Mouse (Mus musculus): ENCODE data around the gene Prkg1. TPM values are rescaled to one million over a fixed set of nuclear protein-coding genes. Genes with fewer than 3 reads are reported as not detected.
A peak's percentile ranks its signal among the peaks of the same experiment; 100 is the strongest.
"Not testable (repeated sequence)": the region's sequence is repeated elsewhere in the genome, so short reads cannot be mapped to it uniquely, and the experiment has no call there.

Prkg1 gene
- total RNA-seq, 2 experiments from 2014 or later = 15.6 to 16.9 TPM

DNA sequence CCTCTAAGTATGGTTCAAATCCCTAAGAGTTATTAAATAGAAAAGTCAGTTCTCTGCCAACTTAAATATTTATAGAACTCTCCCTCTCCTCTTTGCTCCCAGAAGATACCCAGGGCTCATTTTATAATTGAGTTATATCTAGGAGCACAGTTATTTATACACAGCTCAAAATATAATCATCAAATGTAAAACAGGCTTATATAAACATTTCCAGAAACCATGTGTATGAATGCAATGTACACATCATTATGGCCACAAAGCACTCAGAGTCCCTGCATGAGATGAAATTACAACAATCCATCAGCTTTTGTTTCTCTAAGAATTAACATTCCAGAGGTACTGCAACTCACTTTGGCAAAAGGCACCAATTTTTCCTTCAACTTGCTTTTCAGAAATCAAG is 504.3 kb downstream of the Prkg1 start:
- intact Hi-C loops (cut with DNase I) = no loop called here

DNA sequence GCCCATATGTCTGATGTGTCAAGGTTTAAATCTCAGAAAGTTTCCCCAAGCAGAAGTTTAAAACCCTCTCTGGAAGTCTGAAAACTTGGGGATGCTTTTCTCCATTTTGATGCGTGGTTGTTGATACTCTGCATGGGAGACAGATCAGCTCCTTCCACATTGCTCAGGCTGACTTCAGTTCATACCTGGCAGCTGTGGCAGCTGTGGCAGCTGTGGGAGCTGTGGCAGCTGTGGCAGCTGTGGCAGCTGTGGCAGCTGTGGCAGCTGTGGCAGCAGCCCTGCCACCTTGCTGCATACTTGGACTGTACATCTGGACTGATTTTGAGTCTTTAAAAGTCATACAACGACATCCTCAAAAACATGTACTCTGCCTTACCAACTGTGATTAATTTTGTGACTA is 509.1 kb downstream of the Prkg1 start:
- intact Hi-C loops (cut with DNase I) = no loop called here

More for the DNA sequence above, 504.3 kb downstream of the Prkg1 start:
- no peak for DNase-seq (ENCODE audit: extremely low spot score in 1 of 2, low spot score in 2 of 2)

DNA sequence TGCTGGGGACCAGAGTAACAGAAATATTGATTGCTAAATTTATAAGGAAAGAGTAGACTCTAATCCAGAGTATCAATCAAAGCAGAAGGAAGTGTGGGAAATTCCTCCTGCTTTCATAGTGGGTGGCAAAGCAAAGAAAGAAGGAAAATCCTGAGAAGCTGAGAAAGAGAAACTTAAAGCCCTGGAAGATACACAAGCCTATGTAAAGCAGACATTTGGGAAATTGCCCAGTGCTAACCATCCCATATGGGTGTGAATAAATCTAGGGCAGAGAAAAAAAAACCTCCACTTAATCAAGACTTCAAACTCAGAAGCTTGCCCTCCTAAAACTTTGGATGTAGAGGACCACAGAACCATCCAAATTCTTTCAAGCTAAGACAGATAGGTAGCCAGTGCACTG is 532.4 kb downstream of the Prkg1 start:
- DNase-seq (ENCODE audit: extremely low spot score in 1 of 2, low spot score in 2 of 2) = peak in 1 of 2 experiments; percentile 18
- intact Hi-C loops (cut with DNase I) = no loop called here

More for the DNA sequence above, 509.1 kb downstream of the Prkg1 start:
- no peak for DNase-seq (ENCODE audit: extremely low spot score in 1 of 2, low spot score in 2 of 2)

DNA sequence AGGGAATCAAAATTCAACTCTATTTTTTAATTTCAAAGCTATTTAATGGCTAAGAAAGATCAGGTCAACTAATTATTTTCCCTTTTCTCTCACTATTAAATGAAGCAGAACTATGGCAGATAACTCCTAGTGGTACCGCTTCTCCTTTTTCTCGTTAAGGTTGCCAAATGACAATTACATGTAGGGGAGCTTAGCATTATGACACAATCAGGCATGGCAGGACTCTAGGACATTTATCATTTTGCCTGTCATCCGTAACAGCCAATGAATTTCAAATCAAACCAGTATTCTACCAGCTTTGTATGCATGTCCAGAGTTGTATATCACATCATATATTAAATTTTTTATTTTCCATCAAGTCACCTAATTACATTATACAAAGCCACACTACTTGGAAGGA is 536.4 kb downstream of the Prkg1 start:
- DNase-seq (ENCODE audit: extremely low spot score in 1 of 2, low spot score in 2 of 2) = no peak
- intact Hi-C loops (cut with DNase I) = no loop called here

DNA sequence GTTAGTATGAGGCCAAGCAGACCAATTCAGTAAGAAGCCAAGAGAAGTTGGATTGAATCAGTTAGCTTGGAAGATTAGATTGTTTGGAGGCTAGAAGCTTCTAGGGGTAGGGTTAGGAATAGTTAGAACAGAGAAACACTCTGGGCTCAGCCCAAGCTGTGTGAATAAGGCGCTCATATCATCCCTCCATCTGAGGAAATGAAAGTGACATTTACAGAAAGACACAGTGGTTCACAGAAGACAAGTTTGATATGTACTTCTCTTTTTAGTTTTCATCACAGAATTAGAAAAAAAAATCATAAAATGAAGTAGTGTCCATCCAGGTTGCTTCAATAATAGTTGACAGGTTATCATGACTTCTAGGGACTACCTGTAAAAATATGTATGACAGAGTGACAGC is 541.4 kb downstream of the Prkg1 start:
- no peak for DNase-seq (ENCODE audit: extremely low spot score in 1 of 2, low spot score in 2 of 2)
- intact Hi-C loops (cut with DNase I) = no loop called here

DNA sequence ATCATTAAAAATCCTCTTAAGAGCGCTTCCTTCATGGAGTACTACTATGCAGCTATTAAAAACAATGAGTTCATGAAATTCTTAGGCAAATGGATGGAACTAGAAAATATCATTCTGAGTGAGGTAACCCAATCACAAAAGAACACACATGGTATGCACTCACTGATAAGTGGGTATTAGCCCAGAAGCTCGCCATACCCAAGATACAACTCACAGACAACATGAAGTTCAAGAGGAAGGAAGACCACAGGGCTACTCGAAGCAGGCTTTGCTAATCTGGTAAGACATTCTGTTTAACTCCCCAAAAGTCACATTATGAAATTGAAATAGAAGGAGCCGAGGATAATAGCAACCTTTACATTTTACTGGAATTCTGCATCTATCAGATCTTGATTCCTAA is 545.6 kb downstream of the Prkg1 start:
- intact Hi-C loops (cut with DNase I); DNase-seq (ENCODE audit: extremely low spot score in 1 of 2, low spot score in 2 of 2): not testable (repeated sequence)

DNA sequence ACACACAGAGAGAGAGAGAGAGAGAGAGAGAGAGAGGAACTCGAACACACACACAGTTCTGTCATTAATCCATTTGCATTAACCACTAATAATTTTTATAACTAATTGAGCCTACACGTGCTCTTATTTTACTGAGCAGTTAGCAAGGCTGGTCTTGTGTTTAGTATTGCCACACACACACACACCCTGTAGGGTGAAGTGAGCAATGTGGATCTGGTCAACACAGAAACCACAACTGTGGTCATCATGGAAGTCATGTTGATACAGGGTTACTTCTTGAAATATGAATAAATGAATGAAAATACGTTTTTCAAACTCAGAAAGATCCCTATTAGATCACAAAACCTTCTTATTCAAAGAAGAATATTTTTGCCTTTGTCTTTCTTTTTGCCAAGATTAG is 554.0 kb downstream of the Prkg1 start:
- no peak for DNase-seq (ENCODE audit: extremely low spot score in 1 of 2, low spot score in 2 of 2)
- intact Hi-C loops (cut with DNase I) = no loop called here

DNA sequence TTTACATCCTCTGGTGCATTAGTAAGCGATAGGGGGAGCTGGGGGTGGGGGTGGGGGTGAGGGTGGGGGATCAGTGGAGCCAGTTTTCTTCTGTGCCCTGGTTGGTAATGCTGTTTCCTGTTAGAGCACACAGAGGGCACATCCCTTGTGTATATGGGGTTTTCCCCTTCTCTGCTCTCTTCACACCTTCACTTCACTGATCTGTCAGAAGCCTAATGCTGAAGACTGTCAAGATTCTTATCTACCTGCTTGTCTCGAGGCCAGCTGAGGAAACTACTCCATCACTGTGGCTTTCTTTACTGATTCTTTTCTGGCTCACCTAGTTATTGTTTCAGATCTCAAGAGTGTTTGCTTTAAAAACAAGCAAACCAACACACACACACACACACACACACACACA is 554.4 kb downstream of the Prkg1 start:
- intact Hi-C loops (cut with DNase I) = no loop called here

DNA sequence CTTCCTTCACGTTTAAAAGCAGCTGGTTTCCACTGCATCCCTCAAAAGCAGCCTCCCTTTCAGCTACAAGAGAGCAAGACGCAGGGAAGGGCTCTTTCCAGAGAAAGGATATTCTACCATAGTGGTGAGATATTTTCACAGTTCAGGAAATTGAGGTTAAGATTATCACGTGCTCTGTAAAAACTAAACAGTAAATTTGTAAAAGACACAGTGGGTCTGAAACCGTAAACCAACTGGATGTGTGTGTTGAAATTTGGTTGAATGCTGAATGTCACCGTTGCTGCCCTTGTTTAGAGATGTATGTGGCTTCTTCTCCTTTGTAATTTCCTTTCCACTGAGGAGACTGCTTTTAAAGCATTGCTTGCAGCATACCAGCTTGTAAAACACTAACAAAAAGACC is 565.2 kb downstream of the Prkg1 start:
- intact Hi-C loops (cut with DNase I) = no loop called here
- DNase-seq (ENCODE audit: extremely low spot score in 1 of 2, low spot score in 2 of 2) = no peak

More for the DNA sequence above, 554.4 kb downstream of the Prkg1 start:
- no peak for DNase-seq (ENCODE audit: extremely low spot score in 1 of 2, low spot score in 2 of 2)

DNA sequence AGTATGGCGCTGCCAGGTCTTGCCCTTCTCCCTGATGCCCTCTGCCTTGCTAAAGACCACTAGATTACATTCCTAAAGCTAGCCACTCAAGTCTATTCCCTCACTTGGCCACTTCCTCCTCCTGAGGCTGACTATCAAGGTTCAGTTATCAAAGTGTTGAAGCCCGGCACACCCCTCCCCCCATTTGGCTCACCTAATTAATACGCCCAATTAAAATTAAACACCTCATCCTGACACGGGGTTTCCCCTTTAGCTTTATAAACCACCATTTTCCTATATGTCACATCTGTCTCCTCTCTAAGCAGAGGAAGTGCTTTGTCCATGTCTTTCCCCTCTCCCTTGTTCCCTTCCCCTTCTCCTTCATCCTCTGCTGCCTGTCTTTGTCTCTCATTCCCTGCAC is 566.4 kb downstream of the Prkg1 start:
- intact Hi-C loops (cut with DNase I) = no loop called here

DNA sequence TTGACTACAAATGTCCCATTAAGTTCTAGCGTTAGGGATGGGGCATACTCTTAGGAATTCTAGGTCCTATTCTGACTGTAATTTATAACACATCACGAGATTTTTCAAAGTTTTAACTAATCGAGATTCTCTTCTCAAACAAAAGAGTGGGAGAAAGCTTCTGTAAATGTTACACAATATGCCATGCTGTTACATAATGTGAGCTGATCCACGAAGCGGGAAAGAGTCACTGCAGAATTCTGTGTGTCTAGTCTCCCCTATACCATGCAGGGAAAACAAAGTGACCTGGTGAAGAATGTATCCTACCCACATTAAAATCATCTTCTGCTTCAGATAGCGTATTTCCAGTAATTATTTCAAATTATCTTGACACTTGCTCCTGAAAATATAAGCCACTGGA is 567.8 kb downstream of the Prkg1 start:
- intact Hi-C loops (cut with DNase I) = no loop called here
- DNase-seq (ENCODE audit: extremely low spot score in 1 of 2, low spot score in 2 of 2) = no peak

More for the DNA sequence above, 566.4 kb downstream of the Prkg1 start:
- DNase-seq (ENCODE audit: extremely low spot score in 1 of 2, low spot score in 2 of 2) = no peak

DNA sequence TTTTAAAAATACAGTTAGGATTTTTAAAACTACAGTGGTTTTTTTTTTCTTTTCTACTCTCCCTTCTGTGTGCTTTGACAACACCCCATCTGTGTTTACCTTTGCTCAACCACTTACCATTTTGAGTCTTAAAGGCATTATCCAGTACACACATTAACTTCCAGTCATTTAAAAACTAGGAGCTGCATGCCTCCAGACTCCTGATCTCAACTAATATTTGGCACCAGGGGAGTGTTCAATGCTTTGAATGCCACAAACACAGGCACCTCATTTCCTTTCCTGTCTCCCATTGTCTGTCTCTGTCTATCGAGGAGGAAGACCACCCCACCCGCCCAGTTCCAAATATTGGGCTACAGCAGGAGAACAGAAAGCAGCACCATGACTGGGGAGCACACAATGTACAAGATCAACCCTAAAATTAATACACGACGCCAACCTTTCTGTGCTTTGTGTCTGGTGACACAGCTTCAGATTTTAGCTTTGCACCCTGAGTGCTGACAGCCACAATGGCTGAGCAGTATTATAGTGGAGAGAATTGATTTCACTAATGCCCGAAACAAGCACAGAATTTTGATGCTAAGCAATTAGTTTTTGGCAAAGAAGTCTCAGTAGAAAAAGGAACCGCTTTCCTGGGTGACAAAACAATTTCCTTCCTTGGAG is 576.1 kb downstream of the Prkg1 start:
- intact Hi-C loops (cut with DNase I) = no loop called here
- DNase-seq (ENCODE audit: extremely low spot score in 1 of 2, low spot score in 2 of 2) = no peak

DNA sequence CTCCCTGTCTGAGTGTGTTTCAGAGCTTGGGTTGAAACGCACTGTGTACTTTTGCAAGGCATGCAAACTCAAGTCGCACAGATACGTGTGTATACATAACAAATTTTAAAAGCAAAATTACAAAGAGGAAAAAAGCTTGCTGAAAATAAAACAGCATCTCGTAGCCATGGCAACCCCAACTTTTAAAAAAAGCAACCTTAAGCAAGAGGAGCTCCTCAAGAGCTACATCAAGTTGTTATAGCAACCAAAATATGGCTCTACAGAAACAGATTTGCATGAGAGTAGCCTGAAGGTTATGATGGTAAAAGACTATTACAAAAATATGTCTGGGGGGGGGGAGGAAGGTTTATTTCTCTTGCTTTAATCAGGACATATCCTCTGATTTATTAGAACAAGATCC is 584.1 kb downstream of the Prkg1 start:
- intact Hi-C loops (cut with DNase I) = no loop called here
- DNase-seq (ENCODE audit: extremely low spot score in 1 of 2, low spot score in 2 of 2) = peak in 1 of 2 experiments; percentile 79

DNA sequence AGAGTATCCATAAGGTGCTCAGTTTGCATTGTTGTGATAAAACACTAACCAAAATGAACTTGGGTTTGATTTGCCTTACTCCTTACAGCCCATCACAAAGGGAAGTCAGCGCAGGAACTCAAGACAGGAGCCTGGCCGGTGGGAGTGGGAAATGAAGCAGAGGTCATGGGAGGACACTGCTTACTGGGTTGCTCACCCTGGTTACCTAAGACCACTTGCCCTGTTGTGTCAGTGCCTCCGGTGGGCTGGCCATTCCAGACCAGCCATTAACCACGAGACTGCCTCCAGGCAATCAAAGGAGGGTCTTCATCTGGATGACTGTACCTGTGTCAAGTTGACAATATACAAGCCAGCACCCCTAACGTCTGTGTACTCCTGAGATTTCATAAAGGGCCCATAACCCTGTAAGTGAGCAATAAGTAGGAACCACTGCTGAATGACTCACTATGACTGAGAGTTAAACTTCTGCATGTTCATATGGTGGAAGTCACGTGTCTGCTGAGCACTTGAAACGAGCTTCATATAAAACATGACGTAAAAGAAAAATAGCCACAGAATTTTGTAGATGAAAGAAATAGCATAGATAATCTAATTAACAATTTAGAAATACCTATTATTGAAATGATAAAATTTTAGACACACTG is 587.4 kb downstream of the Prkg1 start:
- intact Hi-C loops (cut with DNase I) = no loop called here
- DNase-seq (ENCODE audit: extremely low spot score in 1 of 2, low spot score in 2 of 2) = no peak

DNA sequence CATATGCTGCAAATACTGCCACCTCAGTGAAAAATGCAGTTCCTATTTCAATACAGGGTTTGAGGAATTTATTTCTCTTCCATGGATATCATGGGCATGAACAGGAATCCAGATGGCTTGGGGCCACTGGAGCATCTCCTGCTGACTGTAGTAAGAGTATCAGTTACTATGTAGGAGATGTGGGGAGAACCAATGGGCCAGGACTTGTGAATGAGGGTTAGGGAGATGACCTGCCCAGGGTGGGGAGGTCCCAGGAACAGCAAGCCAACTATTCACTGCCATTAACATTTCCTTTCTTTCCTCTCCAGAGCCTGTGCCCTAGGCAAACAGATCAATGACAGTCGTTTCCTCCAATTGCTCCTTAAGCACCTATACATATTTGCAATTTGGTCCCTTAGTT is 593.8 kb downstream of the Prkg1 start:
- intact Hi-C loops (cut with DNase I) = no loop called here
- DNase-seq (ENCODE audit: extremely low spot score in 1 of 2, low spot score in 2 of 2) = no peak

DNA sequence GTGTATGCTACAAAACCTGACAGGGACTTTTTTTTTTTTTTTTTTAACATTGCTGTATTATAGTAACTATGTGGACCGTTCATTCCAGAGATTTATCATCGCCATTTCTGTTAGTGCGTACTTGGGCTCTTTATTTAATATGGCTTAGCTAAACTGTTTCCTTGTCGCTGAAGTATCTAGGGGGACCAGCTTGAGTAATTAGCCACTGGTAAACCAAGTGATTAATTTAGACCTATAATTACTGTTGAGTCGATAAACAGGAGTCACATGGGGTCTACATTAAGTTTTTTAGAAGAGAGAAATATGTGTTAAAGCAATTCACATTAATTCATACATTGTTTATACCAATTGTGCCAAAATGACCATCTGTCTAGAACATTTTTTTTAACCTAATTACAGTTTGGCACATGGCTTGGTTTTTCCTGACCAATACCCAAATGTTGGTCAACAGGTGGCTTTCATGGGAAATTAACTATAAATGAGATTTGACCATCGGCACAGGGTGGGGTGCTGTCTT is 605.8 kb downstream of the Prkg1 start:
- no peak for DNase-seq (ENCODE audit: extremely low spot score in 1 of 2, low spot score in 2 of 2)
- intact Hi-C loops (cut with DNase I) = no loop called here

DNA sequence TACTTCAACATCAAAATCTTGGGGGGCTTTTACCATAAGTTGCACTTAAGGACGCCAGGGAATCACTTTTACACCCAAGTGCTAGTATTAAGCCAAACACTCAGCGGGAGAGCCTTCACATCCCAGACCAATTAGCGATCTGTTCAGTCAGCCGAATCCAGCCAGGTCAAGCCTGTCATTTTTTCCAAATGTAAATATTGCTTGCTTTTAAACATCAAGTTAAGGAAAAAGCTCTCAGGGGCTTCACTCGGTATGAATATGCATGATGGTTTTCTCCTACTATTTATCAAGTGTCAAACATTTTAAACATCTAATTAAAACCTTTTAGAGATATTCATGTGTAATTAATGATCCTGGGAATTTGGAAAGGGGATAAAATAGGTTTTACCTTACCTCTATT is 611.4 kb downstream of the Prkg1 start:
- intact Hi-C loops (cut with DNase I) = no loop called here

DNA sequence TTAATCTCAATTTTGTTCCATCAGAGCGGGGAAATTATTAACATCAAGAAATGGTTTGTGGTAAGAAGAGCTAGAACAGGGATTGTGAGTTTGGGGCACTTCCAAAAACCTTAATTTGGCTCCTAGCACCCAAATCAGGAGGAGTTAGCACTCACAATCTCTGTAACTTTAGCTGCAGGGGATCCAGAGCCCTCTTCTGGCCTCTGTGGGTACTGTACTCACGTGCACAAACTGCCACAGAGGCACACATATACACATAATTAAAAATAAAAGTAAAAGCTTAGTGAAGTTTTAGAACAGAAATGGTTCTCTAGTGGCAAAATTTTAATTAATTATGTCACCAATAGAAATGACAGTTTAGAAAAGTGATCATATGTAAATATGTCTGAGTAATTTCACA is 614.9 kb downstream of the Prkg1 start:
- no peak for DNase-seq (ENCODE audit: extremely low spot score in 1 of 2, low spot score in 2 of 2)
- intact Hi-C loops (cut with DNase I) = no loop called here

More for the DNA sequence above, 611.4 kb downstream of the Prkg1 start:
- DNase-seq (ENCODE audit: extremely low spot score in 1 of 2, low spot score in 2 of 2) = no peak

DNA sequence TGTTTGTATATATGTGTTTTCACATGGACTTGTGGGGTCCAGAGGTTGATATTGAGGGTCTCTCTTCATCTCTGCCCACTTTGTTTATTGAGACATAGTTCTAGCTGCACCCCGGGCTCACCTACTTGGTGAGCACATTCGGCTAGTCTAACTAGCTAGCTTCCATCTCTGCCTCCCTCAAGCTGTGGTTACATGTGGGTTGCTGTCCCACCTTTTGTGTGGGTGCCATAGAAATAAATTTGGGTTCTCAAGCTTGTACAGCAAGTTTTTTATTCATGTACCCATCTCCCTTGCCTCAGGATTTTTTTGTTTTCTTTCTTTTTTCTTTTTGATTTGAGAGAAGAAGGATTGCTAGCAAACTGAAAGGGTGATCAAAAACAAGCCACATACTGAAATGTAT is 617.4 kb downstream of the Prkg1 start:
- intact Hi-C loops (cut with DNase I) = no loop called here
- DNase-seq (ENCODE audit: extremely low spot score in 1 of 2, low spot score in 2 of 2) = no peak

DNA sequence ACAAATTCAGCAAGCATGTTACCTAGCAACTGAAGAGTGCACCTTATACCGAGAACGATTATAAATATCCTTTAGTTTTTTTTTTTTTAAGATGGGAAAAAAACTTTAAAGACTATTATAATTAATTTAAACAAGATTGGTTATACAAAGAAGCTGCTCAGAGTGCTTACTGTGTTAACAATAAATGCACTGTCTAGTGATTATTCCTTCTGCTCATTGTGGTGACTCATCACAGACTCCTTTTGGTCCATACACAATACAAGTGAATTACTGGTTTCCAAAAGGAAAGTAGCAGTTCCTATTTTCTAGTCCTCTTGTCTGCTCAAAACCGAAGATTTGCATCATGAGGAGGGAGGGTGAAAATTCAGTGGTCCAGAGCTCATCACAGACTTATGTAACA is 618.7 kb downstream of the Prkg1 start:
- intact Hi-C loops (cut with DNase I) = no loop called here
- DNase-seq (ENCODE audit: extremely low spot score in 1 of 2, low spot score in 2 of 2) = no peak

DNA sequence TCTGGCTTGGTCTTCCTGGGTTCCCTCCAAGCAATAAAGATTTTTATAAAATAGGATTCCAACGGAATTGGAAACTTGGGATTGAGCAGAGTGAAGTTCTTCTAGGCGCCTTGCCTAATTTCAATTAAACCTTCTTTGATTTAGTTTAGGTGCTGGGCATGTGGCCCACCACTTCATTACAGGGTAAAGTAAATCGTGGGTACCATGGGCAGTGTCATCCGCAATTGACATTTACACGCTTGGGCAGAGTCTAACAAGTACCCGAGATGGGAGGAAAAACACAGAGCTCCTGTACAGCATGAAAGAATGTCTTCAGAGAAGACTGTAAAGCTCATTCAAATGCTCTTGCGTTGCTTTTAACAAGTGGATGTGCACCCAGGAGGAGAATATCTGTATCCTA is 622.9 kb downstream of the Prkg1 start:
- DNase-seq (ENCODE audit: extremely low spot score in 1 of 2, low spot score in 2 of 2) = no peak
- intact Hi-C loops (cut with DNase I) = no loop called here

All from left cerebral cortex, postnatal 10 days (tissue).